Mouse (Mus musculus) inflammation-experienced regulatory T-cells, adult 6 months (primary cell): ENCODE results near the gene Tvp23a. TPM values are rescaled to one million over a fixed set of nuclear protein-coding genes. Genes with fewer than 3 reads are reported as not detected.

Experiments used
- ATAC-seq: one replicate; pipeline ENCODE4 v1.8.0; 2017
- polyA plus RNA-seq, 3 experiments: library from polyadenylated mRNA; unstranded; fragments of 100-300 nt; shearing (Covaris generic); gene quantifications; one replicate each; pipeline ENCODE4 v1.2.1; 2017

Tvp23a gene
- polyA plus RNA-seq, 3 experiments from 2014 or later: 0.75 to 1.7 (median 0.92) TPM

DNA sequence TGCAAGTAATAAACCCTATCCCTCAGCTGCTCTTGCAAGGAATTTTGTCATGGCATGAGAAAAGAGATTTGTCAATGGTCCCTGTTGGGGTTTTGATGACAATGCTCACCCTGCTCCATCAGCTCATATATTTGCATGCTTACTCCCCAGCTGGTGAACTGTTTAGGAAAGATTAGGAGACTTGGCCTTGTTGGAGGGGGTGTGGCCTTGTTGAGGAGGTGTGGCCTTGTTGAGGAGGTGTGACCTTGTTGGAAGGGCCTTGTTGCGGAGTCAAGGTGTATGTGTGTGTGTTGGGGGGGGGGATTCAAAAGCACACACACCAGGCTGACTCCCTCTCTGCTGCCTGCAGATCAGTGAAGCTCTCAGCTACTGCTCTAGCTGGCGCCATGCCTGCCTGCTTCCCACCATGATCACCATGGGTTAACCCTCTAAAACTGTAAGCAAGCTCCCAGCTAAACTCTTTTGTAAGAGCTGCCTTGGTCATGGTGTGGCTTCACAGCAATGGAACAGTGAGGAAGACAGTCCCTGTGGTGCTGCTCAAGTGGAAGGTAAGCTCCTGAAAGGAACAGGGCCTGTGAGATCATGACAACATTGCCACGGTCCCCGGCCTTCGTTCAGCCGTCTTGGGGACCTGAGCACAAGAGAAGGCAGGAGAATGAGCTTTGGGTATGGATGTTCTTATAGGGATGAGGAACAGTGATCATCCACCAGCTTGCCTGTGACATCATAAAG, 58.4 kb downstream of the Tvp23a start:
- ATAC-seq: no peak

DNA sequence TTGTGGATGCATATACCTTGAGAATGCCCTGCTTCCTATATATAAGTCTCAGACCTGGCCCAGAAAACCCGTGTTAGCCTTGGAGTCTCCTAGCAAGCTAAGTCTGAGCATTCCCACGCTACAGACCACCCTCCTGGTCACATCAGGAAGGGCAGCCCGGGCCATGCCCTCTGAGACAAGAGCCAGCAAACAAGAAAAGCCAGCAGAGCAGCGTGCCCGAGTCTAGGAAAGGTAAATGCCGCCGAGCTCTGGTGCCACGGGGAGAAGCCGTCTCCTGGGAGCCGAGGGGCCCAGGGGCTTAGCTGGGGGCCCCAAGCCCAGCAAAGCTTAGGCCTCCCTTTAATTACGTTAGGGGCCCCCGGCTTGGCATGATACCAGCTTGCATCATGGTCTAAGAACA, 61.9 kb downstream of the Tvp23a start:
- no peak for ATAC-seq

DNA sequence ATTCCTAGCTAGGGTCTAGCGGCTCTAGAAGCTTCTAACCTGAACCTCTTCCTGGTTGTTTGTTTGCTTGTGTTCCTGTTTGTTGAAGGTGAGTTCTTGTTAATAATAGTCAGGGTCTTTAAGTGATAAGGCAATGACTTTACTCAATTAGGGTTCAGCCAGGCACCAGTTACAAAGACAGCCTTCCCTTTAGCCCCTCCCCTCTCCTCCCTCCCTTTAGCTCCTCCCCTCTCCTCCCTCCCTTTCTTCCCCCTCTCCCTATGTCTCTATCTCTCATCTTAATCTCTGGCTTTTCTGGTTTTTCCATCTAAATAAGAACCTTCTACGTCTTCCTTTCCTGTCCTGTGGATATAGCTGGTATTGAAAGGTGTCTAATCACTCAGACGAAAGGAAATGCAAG, 62.6 kb downstream of the Tvp23a start:
- no peak for ATAC-seq

DNA sequence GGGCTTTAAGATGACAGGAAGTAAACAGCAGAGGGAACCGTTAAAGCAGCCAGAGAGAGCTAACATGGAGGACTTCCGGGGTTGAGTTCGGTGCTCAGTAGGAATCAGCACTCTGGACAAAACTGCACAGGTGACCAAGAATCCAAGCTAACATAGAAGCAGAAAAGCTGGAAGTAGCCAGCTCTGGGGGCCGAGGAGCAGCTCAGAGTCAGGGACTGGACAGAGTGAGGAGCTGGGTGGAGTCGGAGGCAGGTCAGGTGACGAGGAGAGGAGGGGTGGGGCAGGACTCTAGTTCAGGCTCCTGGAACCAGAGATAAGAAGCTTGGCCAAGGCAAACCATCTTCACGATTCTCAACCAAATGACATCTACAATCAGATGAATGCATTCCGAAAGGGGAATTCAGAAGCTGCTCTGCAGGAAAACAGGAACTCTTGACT, 63.1 kb downstream of the Tvp23a start:
- ATAC-seq: no peak

DNA sequence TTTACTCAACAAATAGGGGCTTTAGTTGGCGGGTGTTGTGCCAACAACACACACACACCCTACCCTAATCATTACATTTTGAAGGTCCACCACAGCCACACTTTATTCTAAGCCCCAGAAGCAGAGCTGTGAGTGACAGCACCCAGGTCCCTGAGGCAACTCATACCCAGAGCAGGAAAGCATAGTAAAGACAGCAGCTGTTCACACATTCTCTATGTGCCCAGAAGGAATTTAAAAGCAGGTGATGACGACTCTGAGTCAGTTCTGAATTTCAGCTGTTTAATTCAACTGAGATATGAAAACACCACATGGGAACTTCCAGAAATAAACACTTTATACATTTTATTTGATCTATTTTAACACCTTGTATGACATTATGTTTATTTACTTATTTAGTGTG, 67.6 kb downstream of the Tvp23a start:
- no peak for ATAC-seq

DNA sequence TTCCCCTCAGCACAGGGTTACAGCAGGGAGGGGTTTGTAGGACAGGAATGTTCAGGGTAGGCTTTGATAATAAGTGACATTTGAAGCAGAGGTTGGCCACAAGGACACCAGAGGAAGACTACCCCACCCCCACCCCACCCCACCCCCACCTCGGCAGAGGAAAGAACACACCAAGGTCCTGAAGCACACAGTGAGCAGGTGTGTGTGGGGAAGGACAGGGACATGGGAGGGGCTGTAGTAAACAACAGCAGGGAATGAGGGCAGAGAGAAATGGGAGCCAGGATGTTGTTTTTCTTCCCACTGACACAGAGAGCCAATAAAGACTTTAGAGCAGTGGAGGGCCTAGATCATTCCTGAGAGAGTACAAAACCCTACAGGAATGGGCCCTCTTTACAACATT, 69.9 kb downstream of the Tvp23a start:
- ATAC-seq: no peak

DNA sequence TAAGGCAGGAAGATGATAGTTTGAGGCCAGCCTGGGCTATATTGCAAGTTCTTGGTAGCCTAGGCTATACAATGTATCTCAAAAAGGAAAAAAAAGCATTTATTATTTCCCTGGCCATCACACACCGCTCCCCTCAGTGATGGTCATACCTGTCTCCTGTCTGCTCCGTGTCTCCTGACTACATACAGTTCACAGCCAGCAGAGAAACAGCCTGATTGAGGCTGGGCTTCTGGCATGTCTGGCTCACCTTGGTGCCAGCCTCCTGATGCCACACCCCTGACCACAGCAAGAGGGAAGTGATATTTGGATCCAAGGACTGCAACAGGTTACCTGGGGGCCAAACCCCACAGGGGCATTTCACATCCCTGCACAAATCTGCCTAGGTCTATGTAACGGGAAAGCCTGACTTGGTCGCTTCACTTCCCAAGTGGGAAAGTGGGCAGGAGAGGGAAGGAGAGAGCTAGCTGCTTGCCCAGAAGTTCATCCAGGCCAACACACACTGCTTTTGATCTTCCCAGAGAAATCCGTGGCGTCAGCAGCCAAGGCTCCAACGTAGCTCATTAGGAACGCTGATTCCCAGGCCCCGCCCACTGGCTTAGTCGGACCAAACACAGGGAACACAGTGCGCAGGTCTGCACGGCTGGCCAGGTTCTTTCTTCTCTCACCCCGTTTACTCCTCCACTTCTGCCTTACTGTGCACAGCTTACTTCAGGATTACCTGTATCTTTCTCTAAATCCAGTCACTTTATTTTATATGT, 72.7 kb downstream of the Tvp23a start:
- no peak for ATAC-seq

DNA sequence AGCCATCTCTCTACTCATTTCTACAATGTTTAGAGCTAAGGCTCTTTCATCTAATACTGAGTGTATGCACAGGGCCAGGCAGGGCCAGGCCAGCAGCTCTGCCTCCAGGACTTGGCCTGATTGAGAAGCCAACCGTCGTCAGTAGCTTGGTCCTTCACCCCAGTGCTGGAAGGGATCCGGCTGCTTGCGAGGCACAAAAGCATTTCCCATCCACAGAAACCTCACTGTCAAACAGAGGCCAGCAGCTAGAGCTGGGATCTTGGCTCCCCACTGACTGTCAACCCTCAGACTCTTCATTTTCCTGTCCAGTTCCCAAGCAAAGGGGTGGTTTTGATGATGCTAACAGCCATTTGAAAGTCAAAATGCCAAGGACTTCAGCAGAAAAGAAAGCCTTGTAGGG, 74.8 kb downstream of the Tvp23a start:
- no peak for ATAC-seq

Other genes with a start within 250 kb of the Tvp23a start
- under 1 TPM in 1 of 3 experiments, not detected in 2; 0.07 TPM for gene Emp2, start 133.4 kb downstream of the Tvp23a start, polyA plus RNA-seq
- not detected for gene Tekt5, start 51.9 kb downstream of the Tvp23a start, polyA plus RNA-seq
- gene Nubp1, start 35.4 kb downstream of the Tvp23a start, polyA plus RNA-seq: 10 to 100 TPM; 46.9 to 77.0 (median 47.2) TPM
- 1 to 10 TPM in 2 of 3 experiments, under 1 TPM in 1; 0.86 to 1.8 (median 1.3) TPM for gene Ciita, start 32.7 kb upstream of the Tvp23a start, polyA plus RNA-seq
- 1 to 10 TPM; 4.1 to 5.1 (median 4.6) TPM for gene Dexi, start 95.7 kb upstream of the Tvp23a start, polyA plus RNA-seq
- 10 to 100 TPM in 1 of 3 experiments, 1 to 10 TPM in 2; 5.7 to 10.2 (median 7.8) TPM for gene Clec16a, start 98.0 kb upstream of the Tvp23a start, polyA plus RNA-seq